Mouse (Mus musculus): Measurements from ENCODE around the gene Zfp68.
A peak's percentile ranks its signal among the peaks of the same experiment; 100 is the strongest.
"Not testable (repeated sequence)": the region's sequence is repeated elsewhere in the genome, so short reads cannot be mapped to it uniquely, and the experiment has no call there.

Zfp68 gene

GRCm38 (mm10) chr5:138619211-138620128 lies at the start of gene Zfp68:
Gene Zfp68, minus strand, starts transcription at chr5:138619761.
- peak; percentile 93 for DNase-seq (ENCODE audit: extremely low read depth, insufficient read length, low spot score)

- DNase-seq (ENCODE audit: extremely low read depth, insufficient read length, low spot score) = peak; percentile 27
These were observed 39.4 kb upstream of the Zfp68 start for GRCm38 (mm10) chr5:138658922-138659321.

- no peak for DNase-seq (ENCODE audit: extremely low read depth, insufficient read length, low spot score)
These were observed 38.3 kb upstream of the Zfp68 start for GRCm38 (mm10) chr5:138657854-138658253.

GRCm38 (mm10) chr5:138657407-138657806 lies 37.8 kb upstream of the Zfp68 start:
- DNase-seq (ENCODE audit: extremely low read depth, insufficient read length, low spot score) = no peak

GRCm38 (mm10) chr5:138656477-138657156 lies 37.1 kb upstream of the Zfp68 start:
- no peak for DNase-seq (ENCODE audit: extremely low read depth, insufficient read length, low spot score)

- DNase-seq (ENCODE audit: extremely low read depth, insufficient read length, low spot score) = no peak
These were observed 33.4 kb upstream of the Zfp68 start for GRCm38 (mm10) chr5:138652911-138653310.

GRCm38 (mm10) chr5:138641761-138642160 lies 22.2 kb upstream of the Zfp68 start:
- DNase-seq (ENCODE audit: extremely low read depth, insufficient read length, low spot score) = no peak

- no peak for DNase-seq (ENCODE audit: extremely low read depth, insufficient read length, low spot score)
These were observed 21.5 kb upstream of the Zfp68 start for GRCm38 (mm10) chr5:138641081-138641480.

GRCm38 (mm10) chr5:138636486-138636885 lies 16.9 kb upstream of the Zfp68 start:
- DNase-seq (ENCODE audit: extremely low read depth, insufficient read length, low spot score) = no peak

- DNase-seq (ENCODE audit: extremely low read depth, insufficient read length, low spot score) = no peak
These were observed 3.9 kb upstream of the Zfp68 start for GRCm38 (mm10) chr5:138623478-138623875.

GRCm38 (mm10) chr5:138622645-138623477 lies 3.3 kb upstream of the Zfp68 start, which contains the start of gene A430033K04Rik:
Gene A430033K04Rik, plus strand, starts transcription at chr5:138622859.
- peak; percentile 84 for DNase-seq (ENCODE audit: extremely low read depth, insufficient read length, low spot score)

GRCm38 (mm10) chr5:138620836-138621235 lies 1.3 kb upstream of the Zfp68 start:
- no peak for DNase-seq (ENCODE audit: extremely low read depth, insufficient read length, low spot score)

- no peak for DNase-seq (ENCODE audit: extremely low read depth, insufficient read length, low spot score)
These were observed 1.2 kb downstream of the Zfp68 start for GRCm38 (mm10) chr5:138618353-138618752.

- no peak for DNase-seq (ENCODE audit: extremely low read depth, insufficient read length, low spot score)
These were observed 32.2 kb downstream of the Zfp68 start for GRCm38 (mm10) chr5:138587396-138587795.

GRCm38 (mm10) chr5:138571623-138572022 lies 47.9 kb downstream of the Zfp68 start:
- peak; percentile 11 for DNase-seq (ENCODE audit: extremely low read depth, insufficient read length, low spot score)

GRCm38 (mm10) chr5:138564612-138565011 lies 54.9 kb downstream of the Zfp68 start, which contains the start of gene 1700123K08Rik:
Gene 1700123K08Rik, minus strand, starts transcription at chr5:138564712.
- not testable (repeated sequence) for DNase-seq (ENCODE audit: extremely low read depth, insufficient read length, low spot score)
